Mouse (Mus musculus) right cerebral cortex, postnatal 25 days (tissue): Measurements from ENCODE around the gene Zc2hc1c.

Experiments used
- DNase-seq: peaks from one replicate; pipeline ENCODE4 v3.0.0; 2022

The Zc2hc1c gene

GRCm38 (mm10) chr12:85284996-85285395 is 3.4 kb upstream of the Zc2hc1c start:
- no peak for DNase-seq

- no peak for DNase-seq
Measured at GRCm38 (mm10) chr12:85286941-85287340, 1.4 kb upstream of the Zc2hc1c start.

- DNase-seq: no peak
Measured at GRCm38 (mm10) chr12:85287809-85288485, 444 bp upstream of the Zc2hc1c start, which contains the start of gene Acyp1. TSS of gene Acyp1 (minus strand) at chr12:85288438.

- DNase-seq: no peak
Measured at GRCm38 (mm10) chr12:85289157-85290000, 988 bp downstream of the Zc2hc1c start.

- DNase-seq: no peak
Measured at GRCm38 (mm10) chr12:85290633-85291032, 2.2 kb downstream of the Zc2hc1c start.

- DNase-seq: no peak
Measured at GRCm38 (mm10) chr12:85291541-85291940, 3.1 kb downstream of the Zc2hc1c start.

- DNase-seq: no peak
Measured at GRCm38 (mm10) chr12:85292288-85292687, 3.9 kb downstream of the Zc2hc1c start.

GRCm38 (mm10) chr12:85292906-85293305 is 4.5 kb downstream of the Zc2hc1c start:
- no peak for DNase-seq

- DNase-seq: no peak
Measured at GRCm38 (mm10) chr12:85295506-85295905, 7.1 kb downstream of the Zc2hc1c start.

GRCm38 (mm10) chr12:85296915-85297314 is 8.5 kb downstream of the Zc2hc1c start:
- no peak for DNase-seq

GRCm38 (mm10) chr12:85297345-85297997 is 9.1 kb downstream of the Zc2hc1c start:
- DNase-seq: no peak

GRCm38 (mm10) chr12:85298127-85298834 is 9.9 kb downstream of the Zc2hc1c start:
- DNase-seq: no peak

GRCm38 (mm10) chr12:85298835-85299180 is 10.4 kb downstream of the Zc2hc1c start:
- DNase-seq: no peak

- no peak for DNase-seq
Measured at GRCm38 (mm10) chr12:85303256-85303655, 14.9 kb downstream of the Zc2hc1c start.

GRCm38 (mm10) chr12:85304725-85305124 is 16.3 kb downstream of the Zc2hc1c start:
- no peak for DNase-seq

- peak; percentile 78 for DNase-seq
Measured at GRCm38 (mm10) chr12:85305247-85305892, 17.0 kb downstream of the Zc2hc1c start.

GRCm38 (mm10) chr12:85308651-85309050 is 20.3 kb downstream of the Zc2hc1c start:
- no peak for DNase-seq

- no peak for DNase-seq
Measured at GRCm38 (mm10) chr12:85330153-85330552, 41.8 kb downstream of the Zc2hc1c start.

GRCm38 (mm10) chr12:85337567-85338311 is 49.3 kb downstream of the Zc2hc1c start:
- DNase-seq: no peak

- DNase-seq: no peak
Measured at GRCm38 (mm10) chr12:85338815-85339214, 50.4 kb downstream of the Zc2hc1c start.

GRCm38 (mm10) chr12:85339243-85339729 is 50.9 kb downstream of the Zc2hc1c start, which contains the start of gene Nek9:
TSS of gene Nek9 (minus strand) at chr12:85339362.
- peak; percentile 92 for DNase-seq
